Mouse (Mus musculus) testis, adult 2 months (tissue): ENCODE measurements around the gene L3mbtl4. TPM values are rescaled to one million over a fixed set of nuclear protein-coding genes. Genes with fewer than 3 reads are reported as not detected.
"Not testable (repeated sequence)": the region's sequence is repeated elsewhere in the genome, so short reads cannot be mapped to it uniquely, and the experiment has no call there.

ENCODE experiments used
- H3K27ac ChIP-seq: fragments of 200-500 bp; 2 replicates; pipeline ENCODE4 v1.5.1; 2012; ENCODE audit warnings: low read depth, low read length; ENCODE audit not compliant: control insufficient read depth, insufficient read depth
- H3K27me3 ChIP-seq: fragments of 200-500 bp; 2 replicates; pipeline ENCODE4 v1.6.1; 2012; ENCODE audit warnings: mild to moderate bottlenecking, low read length, moderate library complexity; ENCODE audit not compliant: control insufficient read depth, insufficient read depth
- H3K36me3 ChIP-seq: fragments of 200-500 bp; 2 replicates; pipeline ENCODE4 v1.6.1; 2012; ENCODE audit warnings: mild to moderate bottlenecking, low read length; ENCODE audit not compliant: control insufficient read depth, insufficient read depth
- H3K4me1 ChIP-seq: fragments of 200-500 bp; 2 replicates; pipeline ENCODE4 v1.6.1; 2012; ENCODE audit warnings: low read length; ENCODE audit not compliant: control insufficient read depth, insufficient read depth
- H3K4me3 ChIP-seq: fragments of 200-500 bp; 2 replicates; pipeline ENCODE4 v1.5.1; 2012; ENCODE audit warnings: low read depth, mild to moderate bottlenecking, low read length, moderate library complexity, mixed read lengths; ENCODE audit not compliant: control insufficient read depth
- CTCF ChIP-seq: fragments of 200-500 bp; IDR thresholded peaks from 2 replicates; pipeline ENCODE4 v1.5.1; 2012; ENCODE audit warnings: low read depth, mild to moderate bottlenecking, inconsistent platforms, low read length, moderate library complexity; ENCODE audit not compliant: control insufficient read depth, insufficient read depth, insufficient replicate concordance
- POLR2A ChIP-seq: fragments of 200-500 bp; IDR thresholded peaks from 2 replicates; pipeline ENCODE4 v1.6.1; 2012; ENCODE audit warnings: low read depth, mild to moderate bottlenecking, inconsistent platforms, low read length, moderate library complexity; ENCODE audit not compliant: control insufficient read depth
- polyA plus RNA-seq: library from polyadenylated mRNA; depleted of rRNA; stranded (reverse); fragments of >200 nt; gene quantifications from 2 replicates; pipeline ENCODE4 v1.2.3, GENCODE M21; 2012

The L3mbtl4 gene
- polyA plus RNA-seq, 1 experiment = 9.3 TPM

GRCm38 (mm10) chr17:68490065-68490691 lies 216.6 kb downstream of the L3mbtl4 start:
- Histone ChIP-seq H3K27me3 (no peaks in the 10 kb centered on the region), H3K36me3 (no peaks in the 10 kb centered on the region), H3K27ac (no peak overlapping the region), H3K4me3 (no peak overlapping the region), H3K4me1 (no peaks in the 10 kb centered on the region)
- TF ChIP-seq POLR2A = no peak
- no peak for TF ChIP-seq CTCF

- no peak overlapping the region for H3K4me3 ChIP-seq
Observed at GRCm38 (mm10) chr17:68492231-68492630, 218.6 kb downstream of the L3mbtl4 start.

GRCm38 (mm10) chr17:68502998-68503397 lies 229.4 kb downstream of the L3mbtl4 start:
- not testable (repeated sequence) for H3K27me3 ChIP-seq, H3K36me3 ChIP-seq

More at GRCm38 (mm10) chr17:68492231-68492630, 218.6 kb downstream of the L3mbtl4 start:
- Histone ChIP-seq H3K27ac (no peak overlapping the region), H3K36me3 (no peaks in the 10 kb centered on the region), H3K27me3 (no peaks in the 10 kb centered on the region), H3K4me1 (no peaks in the 10 kb centered on the region)
- TF ChIP-seq POLR2A (no peak), CTCF (no peak)

GRCm38 (mm10) chr17:68559698-68560097 lies 286.1 kb downstream of the L3mbtl4 start:
- no peaks in the 10 kb centered on the region for H3K4me1 ChIP-seq
- H3K36me3 ChIP-seq = no peaks in the 10 kb centered on the region
- no peak overlapping the region for H3K27ac ChIP-seq
- H3K4me3 ChIP-seq = no peak overlapping the region
- no peaks in the 10 kb centered on the region for H3K27me3 ChIP-seq
- TF ChIP-seq POLR2A (no peak), CTCF (no peak)

More at GRCm38 (mm10) chr17:68502998-68503397, 229.4 kb downstream of the L3mbtl4 start:
- H3K27ac ChIP-seq, H3K4me1 ChIP-seq, H3K4me3 ChIP-seq: not testable (repeated sequence)

- Histone ChIP-seq H3K27ac (no peak overlapping the region), H3K4me1 (no peaks in the 10 kb centered on the region), H3K4me3 (no peak overlapping the region), H3K36me3 (no peaks in the 10 kb centered on the region), H3K27me3 (no peaks in the 10 kb centered on the region)
- TF ChIP-seq CTCF (no peak), POLR2A (no peak)
Observed at GRCm38 (mm10) chr17:68560264-68560663, 286.7 kb downstream of the L3mbtl4 start.

- H3K36me3 ChIP-seq = no peaks in the 10 kb centered on the region
- no peak overlapping the region for H3K27ac ChIP-seq
- no peak for TF ChIP-seq CTCF
- no peak for TF ChIP-seq POLR2A
- H3K27me3 ChIP-seq = no peaks in the 10 kb centered on the region
- H3K4me3 ChIP-seq = no peak overlapping the region
- no peaks in the 10 kb centered on the region for H3K4me1 ChIP-seq
Observed at GRCm38 (mm10) chr17:68571806-68572205, 298.2 kb downstream of the L3mbtl4 start.

GRCm38 (mm10) chr17:68585195-68585594 lies 311.6 kb downstream of the L3mbtl4 start:
- TF ChIP-seq POLR2A (no peak), CTCF (no peak)
- no peaks in the 10 kb centered on the region for H3K4me1 ChIP-seq
- no peaks in the 10 kb centered on the region for H3K27me3 ChIP-seq
- no peaks in the 10 kb centered on the region for H3K36me3 ChIP-seq
- H3K4me3 ChIP-seq = no peak overlapping the region
- H3K27ac ChIP-seq = no peak overlapping the region

- Histone ChIP-seq H3K36me3 (no peaks in the 10 kb centered on the region), H3K27ac (no peak overlapping the region), H3K4me1 (no peaks in the 10 kb centered on the region), H3K4me3 (no peak overlapping the region), H3K27me3 (no peaks in the 10 kb centered on the region)
- no peak for TF ChIP-seq POLR2A
- TF ChIP-seq CTCF = no peak
Observed at GRCm38 (mm10) chr17:68591619-68592018, 318.0 kb downstream of the L3mbtl4 start.
